Mouse (Mus musculus) heart, embryonic 13.5 days (tissue): Measurements from ENCODE around the gene Cyp4f37. TPM values are rescaled to one million over a fixed set of nuclear protein-coding genes. Genes with fewer than 3 reads are reported as not detected.

Source experiments
- ATAC-seq: fragments of 200-750 bp; cut with Nextera tagmentation; 2 replicates; pipeline ENCODE4 v1.8.0; 2017; ENCODE audit warnings: moderate TSS enrichment; ENCODE audit not compliant: insufficient number of reproducible peaks, low FRiP score, low TSS enrichment; ENCODE audit errors: extremely low read depth
- H3K27ac ChIP-seq: fragments of 300-500 bp; sonication (generic); replicated peaks from 2 replicates; pipeline ENCODE4 v1.5.1; 2015; ENCODE audit warnings: moderate library complexity, mild to moderate bottlenecking, inconsistent platforms
- H3K27me3 ChIP-seq: fragments of 300-500 bp; sonication (generic); replicated peaks from 2 replicates; pipeline ENCODE4 v1.6.1; 2015; ENCODE audit warnings: mild to moderate bottlenecking, inconsistent platforms
- H3K36me3 ChIP-seq: fragments of 300-500 bp; sonication (generic); 2 replicates; pipeline ENCODE4 v1.6.1; 2015; ENCODE audit warnings: mild to moderate bottlenecking, inconsistent platforms
- H3K4me1 ChIP-seq: fragments of 300-500 bp; sonication (generic); 2 replicates; pipeline ENCODE4 v1.6.1; 2015; ENCODE audit warnings: inconsistent platforms
- H3K4me2 ChIP-seq: fragments of 300-500 bp; sonication (generic); 2 replicates; pipeline ENCODE4 v1.6.1; 2015; ENCODE audit warnings: inconsistent platforms, mild to moderate bottlenecking, moderate library complexity
- H3K4me3 ChIP-seq: fragments of 300-500 bp; sonication (generic); 2 replicates; pipeline ENCODE4 v1.5.1; 2015; ENCODE audit warnings: moderate library complexity, mild to moderate bottlenecking, inconsistent platforms
- H3K9ac ChIP-seq: fragments of 300-500 bp; sonication (generic); 2 replicates; pipeline ENCODE4 v1.6.1; 2015; ENCODE audit warnings: inconsistent platforms, mild to moderate bottlenecking, moderate library complexity
- H3K9me3 ChIP-seq: fragments of 300-500 bp; sonication (generic); 2 replicates; pipeline ENCODE4 v1.6.1; 2016; ENCODE audit warnings: inconsistent platforms
- WGBS: fragments of 180-500 bp; shearing (Covaris S2); methylation state at CpG from one replicate; pipeline ENCODE4 v1.1.7; 2015; ENCODE audit warnings: mixed read lengths; 5-methylcytosine and 5-hydroxymethylcytosine counted together
- polyA plus RNA-seq: library from polyadenylated mRNA; unstranded; fragments of >200 nt; fragmentation: Nextera tagmentation; extraction: Ambion mirVana; gene quantifications from 2 replicates; pipeline ENCODE4 v1.2.1, GENCODE M21; 2015

Gene Cyp4f37
- polyA plus RNA-seq, 1 experiment from 2014 or later, result not detected

DNA sequence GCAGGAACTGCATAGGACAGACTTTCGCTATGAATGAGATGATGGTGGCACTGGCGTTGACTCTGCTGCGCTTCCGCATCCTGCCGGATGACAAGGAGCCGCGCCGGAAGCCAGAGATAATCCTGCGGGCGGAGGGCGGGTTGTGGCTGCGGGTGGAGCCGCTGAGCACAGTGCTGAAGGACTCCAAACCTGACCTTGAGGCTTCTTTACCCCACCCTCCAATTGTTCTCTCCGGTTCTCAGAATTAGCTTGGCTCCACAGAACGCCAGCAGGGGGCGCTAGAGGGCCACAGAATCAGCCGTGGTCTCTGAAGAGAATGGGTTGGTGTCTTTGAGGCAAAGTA is 13.8 kb downstream of the Cyp4f37 start:
- no peaks in the 10 kb centered on the region for H3K36me3 ChIP-seq
- H3K4me2 ChIP-seq, result peak overlapping the region; percentile 69
- no peaks in the 10 kb centered on the region; the same call in 1 of the 2 replicates for H3K27me3 ChIP-seq
- peaks cover 4% of the 10 kb centered on the region for H3K4me1 ChIP-seq
- H3K4me3 ChIP-seq, result peak overlapping the region; percentile 46
- H3K27ac ChIP-seq, result no peak overlapping the region
- WGBS, result 1% methylated on average over 17 of the region's 17 CpGs
- H3K9ac ChIP-seq, result peak overlapping the region; percentile 75
- no peaks in the 10 kb centered on the region for H3K9me3 ChIP-seq
- ATAC-seq, result no peak

DNA sequence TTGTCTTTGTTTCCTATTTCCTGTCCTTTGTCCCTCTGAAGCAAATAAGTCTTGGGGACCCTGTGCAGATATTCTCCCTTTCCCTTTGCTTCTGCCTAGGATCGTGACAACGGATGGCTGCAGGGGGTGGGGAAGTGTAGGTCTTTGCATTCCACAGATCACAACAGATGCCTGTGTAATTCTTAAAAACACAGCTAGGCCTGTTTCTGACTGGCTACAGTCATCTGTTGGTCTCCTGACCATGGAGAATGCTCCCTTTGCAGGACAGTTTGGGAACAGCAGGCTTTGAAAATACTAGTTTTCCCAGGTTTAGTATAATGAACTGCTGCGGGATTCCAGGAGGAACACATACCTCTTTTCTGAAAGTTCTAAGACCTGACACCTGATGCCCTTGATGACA is 15.2 kb downstream of the Cyp4f37 start:
- H3K9ac ChIP-seq, result no peak overlapping the region
- no peaks in the 10 kb centered on the region; the same call in 1 of the 2 replicates for H3K27me3 ChIP-seq
- WGBS, result 51% methylated on average over 3 of the region's 3 CpGs
- no peak for ATAC-seq
- H3K4me3 ChIP-seq, result no peak overlapping the region
- no peaks in the 10 kb centered on the region for H3K36me3 ChIP-seq
- H3K27ac ChIP-seq, result no peak overlapping the region
- no peaks in the 10 kb centered on the region for H3K9me3 ChIP-seq
- no peak overlapping the region for H3K4me2 ChIP-seq
- H3K4me1 ChIP-seq, result peaks cover 4% of the 10 kb centered on the region

DNA sequence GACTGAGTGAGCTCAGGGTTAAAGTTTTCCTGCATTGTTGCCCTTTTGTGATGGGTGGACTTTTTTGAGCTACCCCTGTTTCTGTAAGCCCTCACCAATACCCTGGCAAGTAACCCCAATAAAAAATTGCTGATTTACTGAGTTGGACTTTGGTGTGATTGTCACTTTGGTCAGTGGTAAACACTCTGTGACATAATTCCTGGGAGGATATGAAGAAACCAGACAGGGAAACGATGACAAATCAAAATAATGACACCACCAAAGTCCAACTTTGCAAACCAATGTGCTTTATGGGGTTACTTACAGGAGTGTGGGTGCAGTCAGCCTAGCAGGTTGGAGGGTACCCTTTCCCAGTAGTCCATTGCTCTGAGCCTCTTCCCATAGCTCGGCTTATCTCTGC is 16.0 kb downstream of the Cyp4f37 start:
- no peak overlapping the region for H3K4me3 ChIP-seq
- H3K9me3 ChIP-seq, result no peaks in the 10 kb centered on the region
- WGBS, result 76% methylated on average over 2 of the region's 2 CpGs
- H3K27me3 ChIP-seq, result no peaks in the 10 kb centered on the region
- H3K4me1 ChIP-seq, result peaks cover 4% of the 10 kb centered on the region
- no peaks in the 10 kb centered on the region for H3K36me3 ChIP-seq
- H3K4me2 ChIP-seq, result no peak overlapping the region
- no peak overlapping the region for H3K9ac ChIP-seq
- ATAC-seq, result no peak
- H3K27ac ChIP-seq, result no peak overlapping the region

DNA sequence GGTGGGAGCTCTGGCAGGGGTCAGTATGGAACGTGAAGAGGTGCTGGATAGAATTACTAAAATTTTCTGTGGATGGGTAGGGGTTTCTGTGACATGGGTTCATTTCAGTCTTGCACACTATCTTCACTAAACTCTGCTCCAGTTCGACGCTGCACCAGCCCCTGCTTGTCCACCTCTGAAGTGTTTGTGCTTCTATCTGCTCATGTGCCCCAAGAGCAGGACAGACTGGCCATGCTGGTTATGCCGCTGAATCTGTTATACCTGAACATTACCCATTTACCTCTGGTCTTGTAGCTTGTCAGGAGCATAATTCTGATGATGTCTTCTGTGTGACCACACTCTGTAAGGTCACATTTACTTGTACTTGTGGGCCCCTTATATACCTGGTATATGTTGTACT is 25.5 kb downstream of the Cyp4f37 start:
- no peaks in the 10 kb centered on the region for H3K4me1 ChIP-seq
- no peaks in the 10 kb centered on the region for H3K36me3 ChIP-seq
- no peak overlapping the region for H3K4me3 ChIP-seq
- no peaks in the 10 kb centered on the region for H3K27me3 ChIP-seq
- no peaks in the 10 kb centered on the region for H3K9me3 ChIP-seq
- no peak overlapping the region for H3K4me2 ChIP-seq
- no peak overlapping the region for H3K27ac ChIP-seq
- no peak for ATAC-seq
- H3K9ac ChIP-seq, result no peak overlapping the region
- WGBS, result 74% methylated on average over 4 of the region's 4 CpGs

DNA sequence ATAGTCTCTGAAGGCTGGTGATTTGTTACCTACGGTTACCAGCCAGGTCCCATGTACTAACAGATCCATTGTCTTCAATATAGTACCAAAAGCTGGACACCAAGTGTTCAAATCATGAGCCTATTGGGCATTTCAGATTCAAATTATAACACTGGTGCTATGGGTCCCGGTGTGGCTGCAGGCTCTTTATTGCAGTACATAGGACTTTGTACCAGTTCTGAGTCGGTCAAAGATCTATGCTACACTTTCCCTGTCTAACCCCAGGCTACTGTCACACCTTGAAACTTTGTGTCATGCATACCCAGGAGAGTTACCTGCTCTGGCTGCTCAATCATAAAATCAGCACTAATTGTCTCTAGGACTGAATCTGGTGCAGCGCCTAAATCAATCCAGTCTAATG is 32.8 kb downstream of the Cyp4f37 start:
- Histone ChIP-seq H3K4me2 (no peak overlapping the region), H3K9ac (no peak overlapping the region), H3K36me3 (no peaks in the 10 kb centered on the region), H3K27ac (no peak overlapping the region), H3K4me1 (peaks cover 4% of the 10 kb centered on the region; the same call in 1 of the 2 replicates), H3K27me3 (no peaks in the 10 kb centered on the region), H3K9me3 (no peaks in the 10 kb centered on the region), H3K4me3 (no peak overlapping the region)
- 82% methylated on average over 4 of the region's 4 CpGs for WGBS
- ATAC-seq, result no peak

DNA sequence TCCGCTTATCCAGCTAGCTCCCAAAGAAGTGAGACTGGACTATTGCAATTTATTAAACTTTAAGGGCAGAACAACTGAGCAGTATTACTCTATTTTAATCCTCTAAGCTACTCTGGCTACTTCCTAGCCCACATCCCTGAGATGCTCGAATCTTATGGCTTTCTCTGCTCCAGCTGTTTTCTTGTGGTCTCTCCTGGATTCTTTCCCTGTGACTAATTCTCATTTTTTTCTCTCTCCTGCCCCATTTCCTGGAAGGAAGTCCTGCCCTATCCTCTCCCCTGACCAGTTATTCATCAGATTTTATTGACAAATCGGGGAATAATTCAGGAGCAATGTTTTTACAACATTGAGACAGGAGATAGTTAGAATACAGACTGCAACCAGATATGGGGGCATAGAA is 35.9 kb downstream of the Cyp4f37 start:
- no peak for ATAC-seq

DNA sequence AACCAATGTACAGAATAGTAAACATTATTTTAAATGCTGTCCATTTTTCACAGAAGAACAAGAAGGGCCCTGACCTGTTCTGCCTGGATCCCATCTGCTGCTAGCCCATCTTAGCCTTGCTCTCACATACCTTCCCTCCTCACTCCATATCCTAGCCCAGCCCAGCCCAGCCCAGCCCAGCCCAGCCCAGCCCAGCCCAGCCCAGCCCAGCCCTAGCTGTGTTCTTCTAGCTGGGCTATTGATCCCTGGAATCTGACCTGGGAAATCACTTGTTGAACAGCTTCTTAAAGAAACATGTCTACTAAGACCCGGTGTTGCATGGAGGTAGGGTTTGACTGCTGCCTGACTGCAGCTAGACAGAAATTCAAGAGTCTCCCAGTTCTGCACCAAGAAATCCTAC is 37.1 kb downstream of the Cyp4f37 start:
- peaks cover 5% of the 10 kb centered on the region; the same call in 1 of the 2 replicates for H3K4me1 ChIP-seq
- WGBS, result 85% methylated on average over 1 of the region's 1 CpGs
- H3K9me3 ChIP-seq, result no peaks in the 10 kb centered on the region
- H3K9ac ChIP-seq, result no peak overlapping the region
- no peak overlapping the region for H3K4me3 ChIP-seq
- no peak overlapping the region for H3K4me2 ChIP-seq
- H3K27ac ChIP-seq, result no peak overlapping the region
- no peaks in the 10 kb centered on the region for H3K36me3 ChIP-seq
- no peaks in the 10 kb centered on the region for H3K27me3 ChIP-seq
- no peak for ATAC-seq

More for the DNA sequence above, 35.9 kb downstream of the Cyp4f37 start:
- Histone ChIP-seq H3K27ac (no peak overlapping the region), H3K9me3 (no peaks in the 10 kb centered on the region), H3K4me1 (peaks cover 5% of the 10 kb centered on the region; the same call in 1 of the 2 replicates), H3K27me3 (no peaks in the 10 kb centered on the region), H3K4me3 (no peak overlapping the region), H3K9ac (no peak overlapping the region), H3K36me3 (no peaks in the 10 kb centered on the region), H3K4me2 (no peak overlapping the region)
- 56% methylated on average over 3 of the region's 3 CpGs for WGBS

DNA sequence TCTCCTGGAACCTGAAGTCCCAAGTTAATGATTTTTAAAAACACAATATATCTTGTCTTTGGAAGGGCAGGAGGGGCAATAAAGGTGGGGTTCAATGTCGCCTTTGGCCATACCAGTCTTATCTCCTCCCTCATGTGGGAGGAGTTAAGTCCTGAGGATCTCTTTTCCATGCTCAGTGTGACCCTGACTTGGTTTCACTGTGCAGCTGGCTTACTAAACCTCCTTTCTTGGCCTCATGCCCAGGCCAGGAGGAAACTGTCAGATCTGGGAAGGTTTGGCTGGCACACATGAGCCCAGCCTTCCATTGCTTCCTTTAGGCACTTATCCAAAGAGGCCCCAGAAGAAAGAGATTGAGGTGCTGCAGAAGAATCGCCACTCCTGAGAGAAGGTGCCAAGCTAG is 37.6 kb downstream of the Cyp4f37 start, which contains the start of gene Cyp4f40:
Gene Cyp4f40, plus strand, starts transcription at position 189 of the 400 bp plus-strand sequence.
- Histone ChIP-seq H3K4me1 (peaks cover 5% of the 10 kb centered on the region; the same call in 1 of the 2 replicates), H3K4me2 (no peak within 1 kb of the TSS), H3K27me3 (no peaks in the 10 kb centered on the region), H3K4me3 (no peak within 1 kb of the TSS), H3K36me3 (no peaks in the 10 kb centered on the region), H3K27ac (no peak within 1 kb of the TSS), H3K9me3 (no peaks in the 10 kb centered on the region), H3K9ac (no peak within 1 kb of the TSS)
- no peak for ATAC-seq
- 31% methylated on average over 2 of the region's 2 CpGs for WGBS

DNA sequence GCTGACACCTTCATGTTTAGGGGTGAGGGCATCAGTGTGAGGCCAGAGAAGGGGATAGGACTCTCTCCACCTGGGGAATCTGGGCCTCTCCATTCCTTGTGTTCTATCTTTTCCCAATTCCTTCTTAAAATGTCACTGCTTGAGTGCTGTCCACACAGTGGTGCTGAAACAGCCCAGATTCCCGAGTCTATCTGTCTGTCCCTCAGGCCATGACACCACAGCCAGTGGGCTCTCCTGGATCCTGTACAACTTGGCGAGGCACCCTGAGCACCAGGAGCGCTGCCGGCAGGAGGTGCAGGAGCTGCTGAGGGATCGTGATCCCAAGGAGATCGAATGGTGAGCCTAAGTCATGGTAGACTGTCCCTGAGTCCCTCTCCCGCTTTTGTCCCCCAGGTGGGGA is 52.9 kb downstream of the Cyp4f37 start:
- Histone ChIP-seq H3K4me2 (no peak overlapping the region), H3K9ac (no peak overlapping the region), H3K4me1 (no peaks in the 10 kb centered on the region), H3K27me3 (no peaks in the 10 kb centered on the region), H3K9me3 (no peaks in the 10 kb centered on the region), H3K4me3 (no peak overlapping the region), H3K27ac (no peak overlapping the region), H3K36me3 (no peaks in the 10 kb centered on the region)
- WGBS, result 61% methylated on average over 7 of the region's 7 CpGs
- ATAC-seq, result no peak

DNA sequence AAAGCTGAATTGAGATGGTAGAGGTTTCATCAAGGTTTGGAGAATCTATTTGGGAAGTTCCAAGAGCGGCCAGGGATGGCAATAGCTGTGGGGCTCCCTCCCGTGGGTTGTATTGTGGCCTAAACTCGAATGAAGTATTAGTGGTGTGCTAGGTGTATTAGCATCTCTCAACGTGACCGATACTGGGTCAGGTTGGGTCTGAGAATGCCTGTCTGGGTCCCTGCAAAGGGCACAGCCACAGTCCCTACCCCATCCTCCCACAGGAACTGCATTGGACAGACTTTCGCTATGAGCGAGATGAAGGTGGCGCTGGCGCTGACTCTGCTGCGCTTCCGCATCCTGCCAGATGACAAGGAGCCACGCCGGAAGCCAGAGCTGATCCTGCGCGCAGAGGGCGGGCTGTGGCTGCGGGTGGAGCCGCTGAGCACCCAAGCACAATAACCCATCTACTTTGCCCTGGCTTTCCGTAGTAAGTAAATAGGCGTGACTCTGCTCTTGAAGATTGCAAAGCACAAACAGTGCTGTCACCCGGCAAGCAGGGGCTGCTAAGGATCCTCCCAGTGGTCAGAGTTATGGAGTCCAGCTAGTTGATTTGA is 55.0 kb downstream of the Cyp4f37 start:
- ATAC-seq, result no peak

DNA sequence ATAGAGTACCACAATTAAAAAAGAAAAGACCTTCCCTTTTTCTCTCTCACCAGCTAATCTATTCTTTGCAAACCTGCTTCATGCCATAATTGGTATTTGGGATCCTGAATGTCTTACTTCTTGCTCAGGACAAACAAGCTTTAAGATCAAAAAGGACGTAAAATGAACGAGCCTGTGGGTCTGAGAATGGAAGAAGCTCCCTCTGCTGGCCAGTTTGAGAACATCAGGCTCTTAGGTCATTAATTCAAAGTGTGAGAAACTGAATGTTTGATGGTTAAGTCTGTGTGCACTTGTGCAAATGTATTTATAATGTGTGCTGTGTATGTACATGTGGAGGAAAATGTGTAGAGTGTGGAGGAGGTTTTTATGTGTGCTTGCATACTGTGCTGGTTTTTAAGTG is 59.3 kb downstream of the Cyp4f37 start:
- Histone ChIP-seq H3K4me3 (no peak overlapping the region), H3K4me1 (peaks cover 2% of the 10 kb centered on the region; the same call in 1 of the 2 replicates), H3K9me3 (no peaks in the 10 kb centered on the region), H3K36me3 (no peaks in the 10 kb centered on the region), H3K4me2 (no peak overlapping the region), H3K27me3 (no peaks in the 10 kb centered on the region), H3K27ac (no peak overlapping the region), H3K9ac (no peak overlapping the region)
- 37% methylated on average over 2 of the region's 2 CpGs for WGBS
- no peak for ATAC-seq

More for the DNA sequence above, 55.0 kb downstream of the Cyp4f37 start:
- no peaks in the 10 kb centered on the region for H3K4me1 ChIP-seq
- no peak overlapping the region for H3K9ac ChIP-seq
- no peaks in the 10 kb centered on the region for H3K27me3 ChIP-seq
- peak overlapping the region; percentile 10; the same call in 1 of the 2 replicates for H3K4me3 ChIP-seq
- H3K9me3 ChIP-seq, result no peaks in the 10 kb centered on the region
- H3K27ac ChIP-seq, result no peak overlapping the region
- no peaks in the 10 kb centered on the region for H3K36me3 ChIP-seq
- WGBS, result 25% methylated on average over 21 of the region's 21 CpGs
- peak overlapping the region; percentile 37 for H3K4me2 ChIP-seq

DNA sequence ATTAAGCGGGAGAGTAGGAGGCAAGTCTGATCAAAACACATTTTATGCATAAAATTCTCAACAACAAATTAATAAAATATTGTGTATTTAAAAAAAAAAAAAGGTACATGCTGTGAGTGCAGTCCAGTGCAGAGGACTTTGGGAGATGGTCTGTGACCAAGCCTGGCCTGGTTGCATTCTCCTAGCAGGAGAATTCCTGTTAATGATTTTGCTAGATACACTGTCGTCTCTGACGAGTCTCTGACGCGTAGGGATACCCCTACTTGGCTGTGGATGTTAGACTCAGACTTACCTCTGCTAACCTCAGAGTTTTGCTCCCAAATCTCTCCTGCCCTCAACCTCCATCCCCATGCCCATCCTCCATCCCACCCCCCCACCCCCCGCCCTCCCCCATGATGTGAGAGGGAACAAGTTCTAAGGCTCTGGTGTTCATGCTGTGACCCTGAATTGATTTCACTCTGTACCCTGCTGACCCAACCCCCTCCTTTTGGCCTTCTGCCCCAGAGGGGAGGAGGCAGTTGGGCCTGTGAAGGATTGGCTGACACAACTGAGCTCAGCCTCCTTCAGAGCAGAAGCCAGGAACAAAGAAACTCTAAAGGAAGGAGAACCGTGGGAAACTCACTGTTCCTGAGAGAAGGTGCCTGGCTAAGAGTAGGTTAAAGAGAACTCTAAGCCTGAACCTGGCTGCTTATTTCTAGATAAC is 64.1 kb downstream of the Cyp4f37 start, which contains the start of gene Cyp4f15:
Gene Cyp4f15, plus strand, starts transcription at position 580 of the 703 bp plus-strand sequence.
- ATAC-seq, result no peak
- H3K9me3 ChIP-seq, result no peaks in the 10 kb centered on the region
- H3K36me3 ChIP-seq, result no peaks in the 10 kb centered on the region
- H3K9ac ChIP-seq, result no peak within 1 kb of the TSS
- H3K4me1 ChIP-seq, result peaks cover 2% of the 10 kb centered on the region; the same call in 1 of the 2 replicates
- no peak within 1 kb of the TSS for H3K27ac ChIP-seq
- H3K4me3 ChIP-seq, result no peak within 1 kb of the TSS
- no peaks in the 10 kb centered on the region for H3K27me3 ChIP-seq
- no peak within 1 kb of the TSS for H3K4me2 ChIP-seq
- 23% methylated on average over 7 of the region's 7 CpGs for WGBS
